Mouse (Mus musculus) liver, postnatal 0 days (tissue): ENCODE data around the gene Spred2.

Experiments
- CTCF ChIP-seq: sonication (generic); IDR thresholded peaks from 2 replicates; pipeline ENCODE4 v1.5.1; 2016; ENCODE audit warnings: antibody characterized with exemption, low read depth
- EP300 ChIP-seq: IDR thresholded peaks from 2 replicates; pipeline ENCODE4 v1.6.1; 2016; ENCODE audit warnings: antibody characterized with exemption, low read depth, mild to moderate bottlenecking

- no peak for TF ChIP-seq CTCF
- TF ChIP-seq EP300: no peak
Measured at GRCm38 (mm10) chr11:20035343-20035928, 111.3 kb downstream of the Spred2 start.
